Mouse (Mus musculus): ENCODE data around the gene Huwe1.

Gene Huwe1

GRCm38 (mm10) chrX:151800701-151801511, at the start of gene Huwe1:
Gene Huwe1, plus strand, starts transcription at chrX:151800807.
- peak; percentile 16 to 49 for DNase-seq (ENCODE audit: low spot score in 2 of 2)

GRCm38 (mm10) chrX:151780348-151780747, 20.3 kb upstream of the Huwe1 start:
- no peak for DNase-seq (ENCODE audit: low spot score in 2 of 2)

- DNase-seq (ENCODE audit: low spot score in 2 of 2), result no peak
Observed at GRCm38 (mm10) chrX:151782939-151783338, 17.7 kb upstream of the Huwe1 start.

GRCm38 (mm10) chrX:151792766-151793165, 7.8 kb upstream of the Huwe1 start:
- DNase-seq (ENCODE audit: low spot score in 2 of 2), result no peak

- DNase-seq (ENCODE audit: low spot score in 2 of 2), result no peak
Observed at GRCm38 (mm10) chrX:151797970-151798369, 2.6 kb upstream of the Huwe1 start.

- no peak for DNase-seq (ENCODE audit: low spot score in 2 of 2)
Observed at GRCm38 (mm10) chrX:151802328-151802955, 1.8 kb downstream of the Huwe1 start.

GRCm38 (mm10) chrX:151802956-151803776, 2.6 kb downstream of the Huwe1 start:
- peak; percentile 74 to 89 for DNase-seq (ENCODE audit: low spot score in 2 of 2)

- DNase-seq (ENCODE audit: low spot score in 2 of 2), result peak; percentile 23 to 32
Observed at GRCm38 (mm10) chrX:151803777-151804101, 3.1 kb downstream of the Huwe1 start.

GRCm38 (mm10) chrX:151804388-151804787, 3.8 kb downstream of the Huwe1 start:
- peak in 1 of 2 experiments; percentile 0 for DNase-seq (ENCODE audit: low spot score in 2 of 2)

GRCm38 (mm10) chrX:151811481-151811880, 10.9 kb downstream of the Huwe1 start:
- DNase-seq (ENCODE audit: low spot score in 2 of 2), result no peak

GRCm38 (mm10) chrX:151813656-151814055, 13.0 kb downstream of the Huwe1 start:
- DNase-seq (ENCODE audit: low spot score in 2 of 2), result no peak

GRCm38 (mm10) chrX:151817712-151818111, 17.1 kb downstream of the Huwe1 start:
- no peak for DNase-seq (ENCODE audit: low spot score in 2 of 2)

- no peak for DNase-seq (ENCODE audit: low spot score in 2 of 2)
Observed at GRCm38 (mm10) chrX:151828971-151829370, 28.4 kb downstream of the Huwe1 start.

- no peak for DNase-seq (ENCODE audit: low spot score in 2 of 2)
Observed at GRCm38 (mm10) chrX:151831260-151831659, 30.7 kb downstream of the Huwe1 start.

GRCm38 (mm10) chrX:151832982-151833381, 32.4 kb downstream of the Huwe1 start:
- DNase-seq (ENCODE audit: low spot score in 2 of 2), result no peak

GRCm38 (mm10) chrX:151859436-151859835, 58.8 kb downstream of the Huwe1 start:
- no peak for DNase-seq (ENCODE audit: low spot score in 2 of 2)

GRCm38 (mm10) chrX:151910692-151911091, 110.1 kb downstream of the Huwe1 start:
- DNase-seq (ENCODE audit: low spot score in 2 of 2), result no peak

GRCm38 (mm10) chrX:151912267-151912666, 111.7 kb downstream of the Huwe1 start:
- no peak for DNase-seq (ENCODE audit: low spot score in 2 of 2)

- no peak for DNase-seq (ENCODE audit: low spot score in 2 of 2)
Observed at GRCm38 (mm10) chrX:151929390-151929789, 128.8 kb downstream of the Huwe1 start.

- no peak for DNase-seq (ENCODE audit: low spot score in 2 of 2)
Observed at GRCm38 (mm10) chrX:151938852-151939251, 138.2 kb downstream of the Huwe1 start.

GRCm38 (mm10) chrX:151946986-151947385, 146.4 kb downstream of the Huwe1 start:
- no peak for DNase-seq (ENCODE audit: low spot score in 2 of 2)

GRCm38 (mm10) chrX:151947781-151948180, 147.2 kb downstream of the Huwe1 start:
- DNase-seq (ENCODE audit: low spot score in 2 of 2), result no peak

All from urinary bladder, adult 18-20 months (tissue).